ENCODE assay signal across 32 mouse cellular contexts in the genomic region with DNA sequence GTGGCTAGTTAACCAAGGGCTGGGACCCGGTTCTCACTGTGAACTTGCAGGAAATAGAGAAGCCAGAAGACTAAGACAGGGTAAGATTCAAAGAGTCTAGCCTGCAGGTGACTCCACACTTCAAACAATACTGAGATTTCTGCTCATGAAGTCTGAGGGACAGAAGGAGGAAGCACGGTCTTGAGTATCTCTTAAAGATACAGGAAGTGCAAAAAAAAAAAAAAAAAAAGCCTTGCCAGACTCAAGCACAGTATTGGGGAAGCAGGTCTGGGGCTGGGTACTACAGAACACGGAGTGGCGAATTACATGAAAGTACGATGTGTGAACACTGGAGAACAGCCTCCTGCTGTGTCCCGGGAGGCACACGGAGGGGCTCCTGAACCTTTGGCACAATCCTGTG. TPM values are rescaled to one million over a fixed set of nuclear protein-coding genes. Genes with fewer than 3 reads are reported as not detected.
DNase-seq lines count a peak whose midpoint lies in the region; ATAC-seq and TF ChIP-seq lines count a peak whose summit lies in the region.
"Had no signal": no experiment of that assay in that cellular context is flagged by ENCODE, and none has a peak within 500 bp of the region (broad histone marks: within the 10 kb centered on the region; RNA-seq: fewer than 3 reads in every experiment).

No protein-coding gene starts in this region.

- no peaks in the 10 kb centered on the region for H3K4me1 ChIP-seq in heart, postnatal 0 days (ENCODE audit: control insufficient read depth, insufficient read depth)
- H3K4me1 ChIP-seq: heart, embryonic 10.5 days; hindbrain, embryonic 13.5 days; kidney, embryonic 15.5 days; midbrain, embryonic 13.5 days had no signal

- peak overlapping the region; percentile 25; the same call in 1 of the 2 replicates for H3K27ac ChIP-seq in heart, postnatal 0 days (ENCODE audit: low read depth)
- H3K27ac ChIP-seq: heart, embryonic 10.5 days; hindbrain, embryonic 13.5 days; kidney, embryonic 15.5 days; limb, embryonic 10.5 days; macrophage; midbrain, embryonic 13.5 days had no signal

- no peak overlapping the region for H3K9ac ChIP-seq in heart, postnatal 0 days (replicated peaks; ENCODE audit: low read depth, low read length)
- H3K9ac ChIP-seq: hindbrain, embryonic 13.5 days; kidney, embryonic 15.5 days; midbrain, embryonic 13.5 days had no signal

- WGBS in heart, postnatal 0 days = 54% methylated on average over 7 of the region's 7 CpGs

- intact Hi-C loops in heart, postnatal 25 days (cut with DNase I) = no loop called here

- no peaks in the 10 kb centered on the region for H3K27me3 ChIP-seq in heart, postnatal 0 days (ENCODE audit: control insufficient read depth, insufficient read depth, low read length)
- H3K27me3 ChIP-seq in splenic B cell, adult 2 months (ENCODE audit: control insufficient read depth, insufficient read depth, low read length, poor library complexity, severe bottlenecking) = no peaks in the 10 kb centered on the region
- H3K27me3 ChIP-seq: midbrain, embryonic 13.5 days had no signal

- no peak for ATAC-seq in heart, postnatal 0 days (ENCODE audit: insufficient read depth, low read depth)
- peak; percentile 87 for ATAC-seq in granulocyte monocyte progenitor cell, adult 5-6 weeks (replicated peaks; ENCODE audit: poor library complexity, severe bottlenecking)
- ATAC-seq: forebrain, embryonic 16.5 days; intestine, embryonic 16.5 days; midbrain, embryonic 13.5 days had no signal

- TF ChIP-seq EP300 in heart, postnatal 0 days (IDR thresholded peaks at IDR 0.05; ENCODE audit: low read depth) = no peak

- DNase-seq in heart, postnatal 0 days (ENCODE audit: low spot score) = no peak
- DNase-seq in heart, postnatal 25 days (ENCODE audit: low spot score) = no peak
- peak; percentile 11 for DNase-seq in thymus, postnatal 25 days
- no peak for DNase-seq in thymus, adult 18-20 months
- DNase-seq in splenic B cell, adult 2 months (ENCODE audit: low read depth, low spot score) = peak; percentile 31
- no peak for DNase-seq in neural tube, embryonic 10.5 days (ENCODE audit: extremely low spot score, low spot score)
- no peak for DNase-seq in ovary, postnatal 10 days (ENCODE audit: low spot score)
- DNase-seq: cerebellum, adult 8-10 months; kidney, postnatal 4 days; lung, adult 18-20 months; retina, postnatal 1 day; right cerebral cortex, postnatal 4 days had no signal

- H3K36me3 ChIP-seq in heart, postnatal 0 days (replicated peaks; ENCODE audit: control insufficient read depth, insufficient read depth, low read length) = no peaks in the 10 kb centered on the region
- no peaks in the 10 kb centered on the region for H3K36me3 ChIP-seq in splenic B cell, adult 2 months (ENCODE audit: control insufficient read depth, insufficient read depth, low read length, poor library complexity, severe bottlenecking)
- H3K36me3 ChIP-seq: G1E; heart, embryonic 10.5 days; hindbrain, embryonic 13.5 days; kidney, embryonic 15.5 days; limb, embryonic 10.5 days; midbrain, embryonic 13.5 days had no signal

- peak overlapping the region; percentile 21; the same call in 1 of the 2 replicates for H3K4me2 ChIP-seq in heart, postnatal 0 days (ENCODE audit: low read depth, low read length)
- H3K4me2 ChIP-seq: hindbrain, embryonic 13.5 days; kidney, embryonic 15.5 days; midbrain, embryonic 13.5 days had no signal

- no peak overlapping the region for H3K4me3 ChIP-seq in heart, postnatal 0 days (ENCODE audit: low read depth, low read length)
- H3K4me3 ChIP-seq: erythroblast, embryonic 14.5 days; heart, embryonic 10.5 days; hindbrain, embryonic 13.5 days; kidney, embryonic 15.5 days; limb, embryonic 10.5 days; midbrain, embryonic 13.5 days had no signal

- TF ChIP-seq CTCF in heart, postnatal 0 days (IDR thresholded peaks at IDR 0.05; ENCODE audit: low read depth) = no peak

- H3K9me3 ChIP-seq in heart, postnatal 0 days (replicated peaks; ENCODE audit: control insufficient read depth, low read length) = no peaks in the 10 kb centered on the region
- H3K9me3 ChIP-seq: G1E; heart, embryonic 10.5 days; hindbrain, embryonic 13.5 days; kidney, embryonic 15.5 days; limb, embryonic 10.5 days; midbrain, embryonic 13.5 days had no signal

RNA-seq across cellular contexts. Expression of a gene that starts 0.7 kb away (rescaled TPM):
- not detected in 2 replicates for total RNA-seq in heart, postnatal 0 days (2014; rRNA removed; ENCODE audit: low replicate concordance)
- 0.04 TPM in 1 of 2 replicates, not detected in the other for polyA plus RNA-seq in heart, postnatal 0 days (2015; fragmentation: Nextera tagmentation; extraction: Ambion mirVana)
- total RNA-seq in heart, postnatal 25 days (2021) = not detected
- not detected in 2 replicates for total RNA-seq in granulocyte monocyte progenitor cell, adult 5-6 weeks (2014; fragmentation: Nextera tagmentation)
- total RNA-seq in granulocyte monocyte progenitor cell, adult 5-6 weeks (2017) = not detected in 2 replicates
- total RNA-seq: adrenal gland, postnatal 4 days; gastrocnemius, adult 18-20 months; gastrocnemius, postnatal 4 days; heart, postnatal 10 days; liver, adult 2 months had no signal
- polyA plus RNA-seq: C2C12; embryonic facial prominence, embryonic 11.5 days; erythroblast, embryonic 14.5 days; forebrain, embryonic 16.5 days; G1E; heart, embryonic 10.5 days; hindbrain, embryonic 13.5 days; intestine, embryonic 16.5 days; kidney, embryonic 15.5 days; limb, embryonic 10.5 days; liver, adult 2 months; macrophage; midbrain, embryonic 13.5 days had no signal

RNA-seq across cellular contexts. Expression of a gene that starts 8.6 kb away (rescaled TPM):
- total RNA-seq in heart, postnatal 0 days (2014; rRNA removed; ENCODE audit: low replicate concordance) = not detected in 2 replicates
- polyA plus RNA-seq in heart, postnatal 0 days (2015; fragmentation: Nextera tagmentation; extraction: Ambion mirVana) = 0.15 TPM in 1 of 2 replicates, not detected in the other
- not detected for total RNA-seq in heart, postnatal 25 days (2021)
- not detected in 2 replicates for total RNA-seq in granulocyte monocyte progenitor cell, adult 5-6 weeks (2014; fragmentation: Nextera tagmentation)
- not detected in 2 replicates for total RNA-seq in granulocyte monocyte progenitor cell, adult 5-6 weeks (2017)
- total RNA-seq: adrenal gland, postnatal 4 days; gastrocnemius, adult 18-20 months; gastrocnemius, postnatal 4 days; heart, postnatal 10 days; liver, adult 2 months had no signal
- polyA plus RNA-seq: C2C12; embryonic facial prominence, embryonic 11.5 days; erythroblast, embryonic 14.5 days; forebrain, embryonic 16.5 days; G1E; hindbrain, embryonic 13.5 days; intestine, embryonic 16.5 days; kidney, embryonic 15.5 days; limb, embryonic 10.5 days; liver, adult 2 months; macrophage; midbrain, embryonic 13.5 days had no signal

RNA-seq across cellular contexts. Expression of a gene that starts 12.0 kb away (rescaled TPM):
- total RNA-seq in heart, postnatal 0 days (2014; rRNA removed; ENCODE audit: low replicate concordance) = not detected in 2 replicates
- polyA plus RNA-seq in heart, postnatal 0 days (2015; fragmentation: Nextera tagmentation; extraction: Ambion mirVana) = not detected in 2 replicates
- total RNA-seq in heart, postnatal 25 days (2021) = not detected
- not detected in 2 replicates for total RNA-seq in granulocyte monocyte progenitor cell, adult 5-6 weeks (2014; fragmentation: Nextera tagmentation)
- not detected in 2 replicates for total RNA-seq in granulocyte monocyte progenitor cell, adult 5-6 weeks (2017)
- total RNA-seq: adrenal gland, postnatal 4 days; gastrocnemius, adult 18-20 months; gastrocnemius, postnatal 4 days; heart, postnatal 10 days; layer of hippocampus, postnatal 10 days; left cerebral cortex, adult 8-10 months; liver, adult 2 months had no signal
- polyA plus RNA-seq: C2C12; embryonic facial prominence, embryonic 11.5 days; forebrain, embryonic 16.5 days; G1E; heart, embryonic 10.5 days; hindbrain, embryonic 13.5 days; intestine, embryonic 16.5 days; kidney, embryonic 15.5 days; limb, embryonic 10.5 days; liver, adult 2 months; macrophage; midbrain, embryonic 13.5 days had no signal

RNA-seq across cellular contexts. Expression of a gene that starts 18.5 kb away (rescaled TPM):
- not detected in 2 replicates for total RNA-seq in heart, postnatal 0 days (2014; rRNA removed; ENCODE audit: low replicate concordance)
- polyA plus RNA-seq in heart, postnatal 0 days (2015; fragmentation: Nextera tagmentation; extraction: Ambion mirVana) = not detected in 2 replicates
- total RNA-seq in heart, postnatal 25 days (2021) = not detected
- total RNA-seq in granulocyte monocyte progenitor cell, adult 5-6 weeks (2014; fragmentation: Nextera tagmentation) = not detected in 2 replicates
- total RNA-seq in granulocyte monocyte progenitor cell, adult 5-6 weeks (2017) = not detected in 2 replicates
- total RNA-seq: adrenal gland, postnatal 4 days; G1E; gastrocnemius, adult 18-20 months; gastrocnemius, postnatal 4 days; heart, postnatal 10 days; left cerebral cortex, adult 8-10 months; liver, adult 2 months had no signal
- polyA plus RNA-seq: embryonic facial prominence, embryonic 11.5 days; erythroblast, embryonic 14.5 days; forebrain, embryonic 16.5 days; G1E; heart, embryonic 10.5 days; hindbrain, embryonic 13.5 days; intestine, embryonic 16.5 days; kidney, embryonic 15.5 days; limb, embryonic 10.5 days; liver, adult 2 months; midbrain, embryonic 13.5 days had no signal

RNA-seq across cellular contexts. Expression of a gene that starts 27.9 kb away (rescaled TPM):
- not detected in 2 replicates for total RNA-seq in heart, postnatal 0 days (2014; rRNA removed; ENCODE audit: low replicate concordance)
- not detected in 2 replicates for polyA plus RNA-seq in heart, postnatal 0 days (2015; fragmentation: Nextera tagmentation; extraction: Ambion mirVana)
- total RNA-seq in heart, postnatal 25 days (2021) = not detected
- total RNA-seq in granulocyte monocyte progenitor cell, adult 5-6 weeks (2014; fragmentation: Nextera tagmentation) = not detected in 2 replicates
- not detected in 2 replicates for total RNA-seq in granulocyte monocyte progenitor cell, adult 5-6 weeks (2017)
- total RNA-seq: adrenal gland, postnatal 4 days; gastrocnemius, adult 18-20 months; gastrocnemius, postnatal 4 days; heart, postnatal 10 days; layer of hippocampus, postnatal 10 days; left cerebral cortex, adult 8-10 months; liver, adult 2 months had no signal
- polyA plus RNA-seq: C2C12; embryonic facial prominence, embryonic 11.5 days; erythroblast, embryonic 14.5 days; forebrain, embryonic 16.5 days; heart, embryonic 10.5 days; hindbrain, embryonic 13.5 days; intestine, embryonic 16.5 days; kidney, embryonic 15.5 days; limb, embryonic 10.5 days; liver, adult 2 months; macrophage; midbrain, embryonic 13.5 days had no signal

Comparison
In these comparisons a context has a peak if more than half of its experiments do, and no peak if none do; other contexts are left out.
1. DNase-seq: peak in thymus, postnatal 25 days (single experiment) and splenic B cell, adult 2 months (single experiment); none in heart, postnatal 0 days (single experiment), heart, postnatal 25 days (single experiment), thymus, adult 18-20 months (0 of 2), neural tube, embryonic 10.5 days (single experiment) and ovary, postnatal 10 days (single experiment).